Mouse (Mus musculus) kidney, postnatal 4 days (tissue): ENCODE measurements around the gene Atxn7l1.

ENCODE experiments used
- DNase-seq, 2 experiments: peaks; one replicate each; pipeline ENCODE4 v3.0.0; 2021; ENCODE audit warnings: mixed read lengths in 2 of 2

Gene Atxn7l1

GRCm38 (mm10) chr12:33332796-33333195 is 185.3 kb downstream of the Atxn7l1 start:
- DNase-seq, result no peak

GRCm38 (mm10) chr12:33333914-33334313 is 186.4 kb downstream of the Atxn7l1 start:
- peak; percentile 91 to 93 for DNase-seq

- DNase-seq, result no peak
Observed at GRCm38 (mm10) chr12:33334511-33334910, 187.0 kb downstream of the Atxn7l1 start.

GRCm38 (mm10) chr12:33334951-33335350 is 187.5 kb downstream of the Atxn7l1 start:
- no peak for DNase-seq

DNA sequence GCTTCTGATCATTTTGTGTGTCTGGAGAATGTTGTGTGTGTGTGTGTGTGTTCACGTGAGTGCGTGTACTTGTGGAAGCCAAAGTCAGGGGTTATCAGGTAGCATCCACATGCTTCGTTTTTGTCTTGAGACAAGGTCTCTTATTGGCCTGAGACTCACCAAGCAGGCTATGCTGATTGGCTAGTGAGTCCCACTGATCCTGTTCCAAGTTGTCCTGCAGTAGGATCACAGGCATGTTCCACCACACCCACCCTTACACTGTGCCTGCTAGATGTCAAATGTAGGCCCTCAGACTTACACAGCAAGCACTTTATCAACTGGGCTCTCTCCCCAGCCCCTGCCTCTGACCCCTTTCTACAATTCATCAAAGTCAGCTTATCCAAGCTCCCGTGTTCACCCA is 187.9 kb downstream of the Atxn7l1 start:
- no peak for DNase-seq

GRCm38 (mm10) chr12:33336561-33337125 is 189.2 kb downstream of the Atxn7l1 start:
- peak; percentile 23 to 37 for DNase-seq

DNA sequence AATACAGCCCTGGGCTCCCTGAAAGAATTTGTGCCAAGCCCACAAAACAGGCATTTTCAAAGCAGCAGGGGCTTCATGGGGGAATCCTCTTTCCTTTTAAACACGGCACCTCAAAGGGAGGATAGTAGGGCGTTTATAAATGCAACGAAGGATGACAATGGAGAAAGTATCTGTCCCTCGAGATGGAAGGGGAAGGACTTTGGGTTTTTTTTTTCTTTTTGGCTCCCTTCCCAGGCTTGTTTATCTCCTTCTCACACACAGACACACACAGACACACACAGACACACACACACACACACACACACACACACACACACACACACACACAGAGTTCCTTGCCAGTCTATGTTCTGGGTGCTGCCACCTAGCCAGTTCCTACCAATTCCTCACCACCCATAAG is 189.8 kb downstream of the Atxn7l1 start:
- DNase-seq, result no peak

DNA sequence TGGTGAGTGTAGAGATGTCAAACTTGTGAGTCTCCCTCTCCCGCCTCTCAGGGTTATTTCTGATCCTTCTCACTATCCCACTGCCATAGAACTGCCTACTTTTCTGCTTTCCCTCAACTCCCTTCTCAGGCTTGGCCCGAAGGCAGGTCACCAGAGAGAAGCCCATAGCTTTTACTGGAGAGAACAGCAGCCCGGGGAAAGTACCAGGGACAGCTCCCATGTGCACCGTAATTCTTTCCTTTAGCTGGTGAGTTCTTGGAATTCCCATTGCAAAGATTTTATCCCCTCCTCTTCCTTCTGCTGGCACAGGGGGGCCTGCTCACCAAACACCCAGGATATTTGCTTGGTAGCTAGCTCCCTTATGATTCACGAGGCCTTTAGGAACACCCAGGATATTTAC is 190.7 kb downstream of the Atxn7l1 start:
- peak; percentile 64 to 67 for DNase-seq

GRCm38 (mm10) chr12:33339822-33340221 is 192.3 kb downstream of the Atxn7l1 start:
- no peak for DNase-seq

DNA sequence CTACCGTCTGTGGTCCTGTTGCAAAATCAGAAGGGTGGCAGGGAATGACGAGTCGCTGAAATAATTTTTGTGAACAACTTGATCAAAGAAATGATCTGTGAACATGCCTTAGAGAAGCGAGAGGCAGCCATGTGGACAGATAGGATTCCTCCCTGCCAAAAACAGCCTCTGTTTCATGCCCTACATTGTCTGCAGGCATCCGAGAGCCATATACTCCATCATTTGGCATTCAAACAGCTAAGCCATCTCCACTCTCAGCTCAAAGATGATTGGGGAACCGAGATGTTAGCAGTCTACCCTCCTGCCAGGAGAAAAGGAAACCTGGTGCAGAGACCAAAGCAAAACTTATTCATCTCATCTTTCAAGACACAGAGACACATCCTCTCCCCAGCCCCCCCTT is 193.2 kb downstream of the Atxn7l1 start:
- DNase-seq, result no peak

DNA sequence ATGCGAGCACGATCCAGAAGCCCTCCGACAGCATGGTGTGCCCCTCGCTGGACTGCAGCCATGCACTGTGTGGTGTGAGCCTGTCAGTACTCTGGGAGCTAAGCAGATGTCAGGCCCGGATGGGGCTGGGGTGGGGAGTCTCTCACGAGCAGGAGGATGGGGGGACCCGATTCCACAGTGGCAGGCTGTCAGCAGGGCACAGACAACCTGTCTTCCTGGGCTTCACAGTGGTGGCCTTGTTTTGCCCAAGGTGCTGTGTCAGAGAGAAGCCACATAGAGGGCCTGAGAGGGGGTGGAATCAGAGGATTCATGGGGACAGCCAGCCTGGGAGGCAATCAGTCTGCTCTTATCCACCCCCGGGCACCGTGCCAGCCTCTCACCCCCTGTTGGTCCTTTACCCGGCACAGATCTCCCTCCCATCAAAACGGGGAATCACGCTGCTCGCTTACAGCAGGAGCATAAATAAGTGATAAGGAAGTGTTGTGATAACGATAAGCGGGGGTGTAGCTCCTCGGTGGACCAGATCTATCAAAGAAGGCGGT is 193.9 kb downstream of the Atxn7l1 start:
- no peak for DNase-seq

DNA sequence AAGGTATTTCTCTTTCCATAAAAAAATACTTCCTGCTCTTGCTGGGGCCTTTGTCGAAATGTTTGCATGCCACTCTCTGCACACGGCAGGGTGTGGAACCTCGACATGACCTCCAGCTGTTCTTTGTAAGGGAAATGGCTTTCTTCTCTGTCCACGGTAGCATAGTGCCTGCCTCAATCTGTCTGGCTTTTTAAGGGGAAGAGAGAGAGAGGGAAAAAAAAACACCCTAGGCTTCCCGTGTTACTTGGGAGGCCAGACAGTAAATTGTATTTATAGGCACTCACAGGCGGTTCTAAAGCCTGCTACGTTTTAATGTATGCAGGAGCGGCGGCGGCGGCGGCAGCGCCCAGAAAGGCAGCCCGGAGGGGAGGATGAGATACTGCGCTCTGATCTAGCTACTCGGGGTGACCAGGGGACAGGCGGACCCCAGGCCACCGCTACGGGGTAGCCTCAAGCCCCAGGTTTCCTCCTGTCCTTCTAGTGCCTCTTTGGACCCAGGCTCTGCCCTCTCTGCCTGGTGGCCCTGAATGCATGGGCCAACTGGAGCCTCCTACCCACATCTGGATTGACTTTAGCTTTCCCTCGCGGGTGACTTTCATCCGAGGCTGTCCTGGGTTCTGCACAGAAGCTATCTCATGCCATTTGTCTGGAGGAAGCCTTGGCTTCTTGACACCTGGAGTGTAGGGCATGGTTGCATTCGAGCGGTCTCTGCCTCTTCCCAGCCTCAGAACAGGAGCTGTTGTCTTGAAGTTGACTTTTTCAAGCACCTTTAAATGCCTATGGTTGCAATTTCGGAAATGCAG is 197.7 kb downstream of the Atxn7l1 start:
- DNase-seq, result peak in 1 of 2 experiments; percentile 12

- no peak for DNase-seq
Observed at GRCm38 (mm10) chr12:33345773-33346435, 198.4 kb downstream of the Atxn7l1 start.

- no peak for DNase-seq
Observed at GRCm38 (mm10) chr12:33352671-33353070, 205.2 kb downstream of the Atxn7l1 start.

GRCm38 (mm10) chr12:33358345-33358744 is 210.9 kb downstream of the Atxn7l1 start:
- DNase-seq, result no peak

GRCm38 (mm10) chr12:33359209-33359608 is 211.7 kb downstream of the Atxn7l1 start:
- DNase-seq, result no peak

DNA sequence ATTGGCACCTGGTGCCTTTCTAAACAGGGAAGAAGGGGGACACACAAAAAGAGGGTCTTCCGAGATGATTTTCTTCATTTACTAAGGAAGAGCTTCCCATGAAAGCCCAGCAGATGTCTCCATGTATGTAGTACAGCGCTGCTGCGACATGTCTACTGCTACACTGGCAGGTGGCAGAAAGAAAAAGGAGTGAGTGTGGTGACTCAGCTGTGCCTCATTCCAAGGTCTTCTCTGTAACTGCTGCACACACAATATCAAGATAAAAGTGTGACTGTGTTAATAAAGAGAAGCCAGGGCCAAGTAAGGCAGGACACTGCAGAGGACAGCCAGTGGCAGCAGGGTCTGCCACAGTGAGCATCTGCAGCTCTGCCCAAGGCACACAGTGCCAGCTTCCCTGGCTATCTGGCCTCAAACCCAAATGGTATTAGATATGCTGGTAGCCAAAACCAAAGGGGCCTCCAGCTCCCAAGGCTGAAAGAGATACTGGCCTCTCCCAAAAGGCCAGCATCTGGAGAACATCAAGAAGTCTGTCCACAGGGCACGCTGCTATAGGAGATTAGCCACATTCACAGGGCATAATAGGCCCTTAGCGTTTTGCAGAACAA is 212.5 kb downstream of the Atxn7l1 start:
- no peak for DNase-seq

DNA sequence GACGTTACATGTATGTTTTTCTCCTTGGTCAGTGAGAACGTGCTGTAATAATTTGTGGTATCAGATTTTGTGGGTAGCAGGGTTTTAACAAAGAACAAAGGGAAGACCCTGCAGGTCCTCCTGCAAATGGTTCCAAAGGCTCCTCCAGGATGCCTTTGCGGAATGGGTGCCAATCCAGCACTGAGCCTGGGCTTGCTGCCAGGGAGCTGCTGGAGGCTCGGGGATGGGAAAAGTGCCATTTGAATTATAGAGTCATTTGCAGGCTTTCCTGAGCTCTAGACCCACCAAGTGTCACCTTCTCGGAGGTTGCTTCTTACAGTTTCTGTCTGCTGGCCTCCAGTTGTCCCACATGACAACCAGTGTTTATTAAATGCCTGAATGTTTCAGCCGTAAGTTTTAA is 213.2 kb downstream of the Atxn7l1 start:
- peak; percentile 54 to 57 for DNase-seq

DNA sequence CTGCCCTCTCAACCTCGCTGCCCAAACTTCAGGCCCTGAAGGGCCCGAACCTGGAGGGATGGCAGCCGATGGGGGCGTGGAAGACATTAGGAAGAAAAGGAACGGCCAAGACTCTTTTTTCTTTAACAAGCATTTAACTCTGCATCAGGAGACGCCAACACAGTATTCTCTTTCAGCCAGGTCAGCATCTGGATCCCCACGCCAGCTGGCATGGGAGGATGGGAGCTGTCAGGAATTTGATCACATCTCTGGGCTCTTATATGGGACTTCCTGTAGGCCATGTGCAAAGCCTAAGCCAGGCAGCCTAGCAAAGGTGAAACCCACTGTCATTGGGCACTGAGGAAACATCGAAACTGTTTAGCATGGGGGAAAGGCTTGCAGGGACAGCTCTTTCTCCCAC is 217.0 kb downstream of the Atxn7l1 start:
- DNase-seq, result no peak

- DNase-seq, result no peak
Observed at GRCm38 (mm10) chr12:33365133-33365532, 217.6 kb downstream of the Atxn7l1 start.

GRCm38 (mm10) chr12:33369555-33369954 is 222.1 kb downstream of the Atxn7l1 start:
- no peak for DNase-seq

DNA sequence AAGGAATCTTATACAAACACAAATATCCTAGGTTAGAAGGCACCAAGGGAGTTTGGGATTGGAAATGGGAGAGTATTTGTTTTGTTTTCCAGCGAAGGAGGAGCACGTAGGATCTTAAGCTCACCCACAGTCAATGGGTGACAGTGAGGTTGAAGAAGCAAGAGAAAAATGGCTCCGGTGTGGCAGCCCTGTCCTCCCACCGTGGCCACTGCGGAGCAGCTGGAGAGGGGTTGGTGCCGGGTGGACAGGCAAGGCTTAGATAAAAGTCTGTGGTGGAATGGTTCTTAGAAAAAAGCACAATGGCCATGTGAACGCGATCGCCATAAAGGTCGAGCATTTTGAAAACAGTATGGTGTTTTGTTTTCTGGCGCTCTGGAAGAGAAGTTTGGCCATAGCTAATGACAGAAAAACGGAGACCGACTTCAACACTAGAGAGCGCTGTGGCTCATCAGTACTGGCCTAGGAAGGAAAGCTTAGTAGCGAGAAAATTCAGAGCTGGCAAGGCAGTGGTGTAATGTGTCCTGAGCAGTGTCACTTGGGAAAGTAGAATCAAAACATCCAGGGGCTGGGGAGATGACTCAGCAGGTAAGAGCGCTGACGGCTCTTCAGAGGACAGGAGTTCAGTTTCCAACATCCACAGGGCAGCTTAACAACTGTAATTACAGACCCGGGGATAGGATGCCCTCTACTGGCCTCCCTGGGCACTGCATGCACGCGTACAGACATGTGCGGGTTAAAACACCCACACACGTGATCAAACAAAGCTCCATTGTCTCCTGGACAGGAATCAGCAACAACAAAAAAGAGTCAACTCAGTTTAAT is 232.3 kb downstream of the Atxn7l1 start:
- DNase-seq, result peak; percentile 84 to 86
